Mouse (Mus musculus): ENCODE data around the gene Dnttip1. TPM values are rescaled to one million over a fixed set of nuclear protein-coding genes. Genes with fewer than 3 reads are reported as not detected.

Gene Dnttip1
- polyA plus RNA-seq, 1 experiment, result 16.3 TPM

- H3K4me3 ChIP-seq (replicated peaks), result no peak overlapping the region
- H3K36me3 ChIP-seq (ENCODE audit: control insufficient read depth), result peaks cover 12% of the 10 kb centered on the region
- H3K4me1 ChIP-seq (ENCODE audit: control insufficient read depth), result peaks cover 54% of the 10 kb centered on the region
- no peaks in the 10 kb centered on the region for H3K9me3 ChIP-seq (ENCODE audit: control insufficient read depth, low read length)
- TF ChIP-seq TAL1 (IDR thresholded peaks at IDR 0.05; ENCODE audit: low read length) (no peak), GATA1 (IDR thresholded peaks at IDR 0.05; ENCODE audit: low read length) (no peak)
- peaks cover 75% of the 10 kb centered on the region for H3K27me3 ChIP-seq (ENCODE audit: control insufficient read depth)
Observed at GRCm38 (mm10) chr2:164783926-164784581, 38.3 kb downstream of the Dnttip1 start.

GRCm38 (mm10) chr2:164784869-164785420, 39.2 kb downstream of the Dnttip1 start:
- TF ChIP-seq GATA1 (IDR thresholded peaks at IDR 0.05; ENCODE audit: low read length), result no peak
- no peak for TF ChIP-seq TAL1 (IDR thresholded peaks at IDR 0.05; ENCODE audit: low read length)
- Histone ChIP-seq H3K36me3 (ENCODE audit: control insufficient read depth) (peaks cover 18% of the 10 kb centered on the region), H3K9me3 (ENCODE audit: control insufficient read depth, low read length) (no peaks in the 10 kb centered on the region), H3K4me1 (ENCODE audit: control insufficient read depth) (peaks cover 55% of the 10 kb centered on the region), H3K4me3 (replicated peaks) (peak overlapping the region; percentile 72), H3K27me3 (ENCODE audit: control insufficient read depth) (peaks cover 66% of the 10 kb centered on the region)

DNA sequence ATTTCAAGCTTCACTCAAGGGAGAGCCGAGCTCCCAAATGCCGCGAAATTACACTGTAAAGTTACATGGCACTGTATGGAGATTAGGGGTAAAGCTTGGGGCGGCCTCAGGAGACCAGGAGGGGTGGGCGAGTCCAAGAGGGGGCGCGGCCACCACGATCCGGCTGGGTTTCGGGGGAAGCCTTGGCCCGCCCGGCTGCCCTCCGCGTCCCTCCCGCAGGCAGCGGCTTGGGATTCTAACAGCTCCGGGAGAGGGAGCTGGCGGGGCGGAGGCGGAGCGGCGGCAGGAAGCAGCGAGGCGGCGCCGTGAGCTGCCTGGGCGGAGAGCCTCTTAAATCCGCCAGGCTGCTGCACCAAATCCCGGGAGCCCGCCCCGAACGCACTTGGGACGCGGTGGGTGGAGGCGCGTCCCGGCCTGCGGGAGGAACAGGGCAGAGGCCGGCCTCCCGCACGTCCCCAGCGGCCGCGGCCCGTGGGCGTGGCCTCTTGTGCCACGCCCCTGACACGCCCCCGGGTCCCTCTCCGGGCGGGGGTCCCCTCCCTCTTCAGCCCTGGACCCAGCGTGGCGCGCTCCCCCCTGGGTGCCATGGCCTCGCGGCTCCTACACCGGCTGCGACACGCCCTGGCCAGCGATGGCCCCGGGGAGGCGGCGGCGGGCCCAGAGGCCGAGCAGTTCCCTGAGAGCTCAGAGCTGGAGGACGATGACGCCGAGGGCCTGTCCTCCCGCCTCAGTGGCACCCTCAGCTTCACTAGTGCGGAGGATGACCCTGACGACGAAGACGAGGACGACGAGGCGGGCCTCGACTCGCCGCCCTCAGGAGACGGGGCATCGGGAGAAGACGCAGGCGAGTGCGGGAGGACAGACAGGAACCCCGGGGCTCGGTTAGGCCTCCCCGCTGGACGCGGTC, 40.0 kb downstream of the Dnttip1 start, which contains the start of gene Snx21:
Gene Snx21 (plus strand): TSS at position 343 of the 907 bp plus-strand sequence.
- TF ChIP-seq GATA1 (IDR thresholded peaks at IDR 0.05; ENCODE audit: low read length), result no peak
- TF ChIP-seq TAL1 (IDR thresholded peaks at IDR 0.05; ENCODE audit: low read length), result no peak
- Histone ChIP-seq H3K9me3 (ENCODE audit: control insufficient read depth, low read length) (no peaks in the 10 kb centered on the region), H3K4me3 (replicated peaks) (peak within 1 kb of the TSS; percentile 72), H3K4me1 (ENCODE audit: control insufficient read depth) (peaks cover 62% of the 10 kb centered on the region), H3K36me3 (ENCODE audit: control insufficient read depth) (peaks cover 26% of the 10 kb centered on the region), H3K27me3 (ENCODE audit: control insufficient read depth) (peaks cover 60% of the 10 kb centered on the region)

- Histone ChIP-seq H3K36me3 (ENCODE audit: control insufficient read depth) (peaks cover 33% of the 10 kb centered on the region), H3K9me3 (ENCODE audit: control insufficient read depth, low read length) (no peaks in the 10 kb centered on the region), H3K4me3 (replicated peaks) (peak overlapping the region; percentile 72), H3K4me1 (ENCODE audit: control insufficient read depth) (peaks cover 67% of the 10 kb centered on the region), H3K27me3 (ENCODE audit: control insufficient read depth) (peaks cover 56% of the 10 kb centered on the region)
- TF ChIP-seq GATA1 (IDR thresholded peaks at IDR 0.05; ENCODE audit: low read length) (no peak), TAL1 (IDR thresholded peaks at IDR 0.05; ENCODE audit: low read length) (no peak)
Observed at GRCm38 (mm10) chr2:164786388-164786885, 40.7 kb downstream of the Dnttip1 start.

DNA sequence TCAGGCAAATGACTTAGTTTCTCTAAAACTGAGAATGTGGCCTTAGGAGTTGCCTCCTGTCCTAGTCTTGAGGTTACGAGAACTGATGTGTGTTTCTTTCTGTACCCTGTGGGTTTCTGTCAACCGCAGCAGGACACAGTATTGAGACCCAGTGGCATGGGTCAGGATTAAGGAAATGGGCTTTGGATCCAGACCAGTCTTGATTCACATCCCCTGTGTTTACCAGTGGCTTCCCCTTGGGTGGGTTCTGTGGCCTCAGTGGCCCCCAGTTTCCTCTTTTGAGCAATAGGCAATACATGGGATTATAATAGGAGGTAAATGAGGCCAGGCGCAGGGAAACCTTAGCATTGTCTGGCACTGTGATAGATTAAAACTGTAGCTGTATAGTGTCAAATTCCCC, 41.2 kb downstream of the Dnttip1 start:
- H3K36me3 ChIP-seq (ENCODE audit: control insufficient read depth), result peaks cover 39% of the 10 kb centered on the region
- H3K27me3 ChIP-seq (ENCODE audit: control insufficient read depth), result peaks cover 50% of the 10 kb centered on the region
- TF ChIP-seq TAL1 (IDR thresholded peaks at IDR 0.05; ENCODE audit: low read length) (no peak), GATA1 (IDR thresholded peaks at IDR 0.05; ENCODE audit: low read length) (no peak)
- H3K9me3 ChIP-seq (ENCODE audit: control insufficient read depth, low read length), result no peaks in the 10 kb centered on the region
- no peak overlapping the region for H3K4me3 ChIP-seq (replicated peaks)
- H3K4me1 ChIP-seq (ENCODE audit: control insufficient read depth), result peaks cover 66% of the 10 kb centered on the region

GRCm38 (mm10) chr2:164787779-164788178, 42.0 kb downstream of the Dnttip1 start:
- Histone ChIP-seq H3K4me3 (replicated peaks) (no peak overlapping the region), H3K9me3 (ENCODE audit: control insufficient read depth, low read length) (no peaks in the 10 kb centered on the region), H3K36me3 (ENCODE audit: control insufficient read depth) (peaks cover 46% of the 10 kb centered on the region), H3K4me1 (ENCODE audit: control insufficient read depth) (peaks cover 66% of the 10 kb centered on the region), H3K27me3 (ENCODE audit: control insufficient read depth) (peaks cover 43% of the 10 kb centered on the region)
- TF ChIP-seq TAL1 (IDR thresholded peaks at IDR 0.05; ENCODE audit: low read length), result no peak
- TF ChIP-seq GATA1 (IDR thresholded peaks at IDR 0.05; ENCODE audit: low read length), result no peak

- peaks cover 72% of the 10 kb centered on the region for H3K4me1 ChIP-seq (ENCODE audit: control insufficient read depth)
- H3K36me3 ChIP-seq (ENCODE audit: control insufficient read depth), result peaks cover 53% of the 10 kb centered on the region
- H3K4me3 ChIP-seq (replicated peaks), result peak overlapping the region; percentile 2
- TF ChIP-seq TAL1 (IDR thresholded peaks at IDR 0.05; ENCODE audit: low read length) (no peak), GATA1 (IDR thresholded peaks at IDR 0.05; ENCODE audit: low read length) (no peak)
- peaks cover 38% of the 10 kb centered on the region for H3K27me3 ChIP-seq (ENCODE audit: control insufficient read depth)
- H3K9me3 ChIP-seq (ENCODE audit: control insufficient read depth, low read length), result no peaks in the 10 kb centered on the region
Observed at GRCm38 (mm10) chr2:164788411-164788810, 42.6 kb downstream of the Dnttip1 start.

DNA sequence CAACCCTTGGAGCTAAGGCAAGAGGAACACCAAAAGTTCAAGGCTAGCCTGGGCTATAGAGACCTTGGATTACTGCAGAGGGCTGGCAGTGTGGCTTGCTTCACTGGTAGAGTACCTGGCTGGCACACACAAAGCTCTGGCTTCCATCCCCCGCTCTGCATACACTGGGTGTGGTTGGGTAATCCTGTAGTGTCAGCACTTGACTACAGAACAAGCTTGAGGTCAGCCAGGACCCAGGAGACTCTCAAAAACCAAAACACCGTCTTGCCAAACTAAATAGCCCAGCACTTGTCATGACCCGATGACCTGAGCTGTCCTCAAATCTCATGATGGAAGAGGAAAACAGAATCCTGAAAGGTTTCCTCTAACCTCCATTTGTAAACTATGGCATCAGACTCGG, 44.7 kb downstream of the Dnttip1 start:
- H3K4me1 ChIP-seq (ENCODE audit: control insufficient read depth), result peaks cover 65% of the 10 kb centered on the region
- peaks cover 18% of the 10 kb centered on the region for H3K27me3 ChIP-seq (ENCODE audit: control insufficient read depth)
- H3K9me3 ChIP-seq (ENCODE audit: control insufficient read depth, low read length), result no peaks in the 10 kb centered on the region
- no peak for TF ChIP-seq TAL1 (IDR thresholded peaks at IDR 0.05; ENCODE audit: low read length)
- no peak for TF ChIP-seq GATA1 (IDR thresholded peaks at IDR 0.05; ENCODE audit: low read length)
- H3K4me3 ChIP-seq (replicated peaks), result no peak overlapping the region
- peaks cover 72% of the 10 kb centered on the region for H3K36me3 ChIP-seq (ENCODE audit: control insufficient read depth)

All from erythroblast, embryonic 14.5 days (primary cell).